Mouse (Mus musculus): ENCODE results near the gene C1galt1. TPM values are rescaled to one million over a fixed set of nuclear protein-coding genes. Genes with fewer than 3 reads are reported as not detected.

The C1galt1 gene
- 2.7 and 3.5 TPM in 2 replicates for polyA plus RNA-seq (2015; fragmentation: Nextera tagmentation; extraction: Ambion mirVana)

GRCm38 (mm10) chr6:7844802-7845679, at the start of gene C1galt1:
Gene C1galt1, plus strand, starts transcription at chr6:7844842.

Other genes with a start within 250 kb of the C1galt1 start
- 56.6 and 57.5 TPM in 2 replicates for gene Asns, start 151.6 kb upstream of the C1galt1 start, polyA plus RNA-seq (2015; fragmentation: Nextera tagmentation; extraction: Ambion mirVana)

Data from urinary bladder, postnatal 0 days (tissue).